Mouse (Mus musculus): ENCODE data around the gene Trmt10a. TPM values are rescaled to one million over a fixed set of nuclear protein-coding genes. Genes with fewer than 3 reads are reported as not detected.
A peak's percentile ranks its signal among the peaks of the same experiment; 100 is the strongest.

Trmt10a gene
- 2.1 and 2.2 TPM in 2 replicates for polyA plus RNA-seq (2012; rRNA removed)

GRCm38 (mm10) chr3:138143315-138144059, at the start of gene Trmt10a:
Trmt10a (plus strand) TSS chr3:138143448.
- no peaks in the 10 kb centered on the region for H3K27me3 ChIP-seq (ENCODE audit: control insufficient read depth, insufficient read depth, low read length)
- peak within 1 kb of the TSS; percentile 93 for H3K27ac ChIP-seq (ENCODE audit: control insufficient read depth, insufficient read depth, low read length)
- under 1% methylated on average over 70 of the region's 70 CpGs for WGBS
- H3K4me3 ChIP-seq (ENCODE audit: control insufficient read depth, insufficient read depth, low read length) = peak within 1 kb of the TSS; percentile 85
- no peaks in the 10 kb centered on the region for H3K36me3 ChIP-seq (ENCODE audit: control insufficient read depth, insufficient read depth, low read length)
- TF ChIP-seq POLR2A (IDR thresholded peaks at IDR 0.05; ENCODE audit: control insufficient read depth, extremely low read depth, insufficient read depth, low read length, poor library complexity) (peak; percentile 86), CTCF (IDR thresholded peaks at IDR 0.05; ENCODE audit: borderline replicate concordance, control insufficient read depth, extremely low read depth, insufficient read depth, low read length, poor library complexity) (peak; percentile 58; the same call in 1 of the 2 replicates)
- H3K4me1 ChIP-seq (replicated peaks; ENCODE audit: control insufficient read depth, insufficient read depth, low read length) = no peaks in the 10 kb centered on the region
- DNase-seq = peak; percentile 96

DNA sequence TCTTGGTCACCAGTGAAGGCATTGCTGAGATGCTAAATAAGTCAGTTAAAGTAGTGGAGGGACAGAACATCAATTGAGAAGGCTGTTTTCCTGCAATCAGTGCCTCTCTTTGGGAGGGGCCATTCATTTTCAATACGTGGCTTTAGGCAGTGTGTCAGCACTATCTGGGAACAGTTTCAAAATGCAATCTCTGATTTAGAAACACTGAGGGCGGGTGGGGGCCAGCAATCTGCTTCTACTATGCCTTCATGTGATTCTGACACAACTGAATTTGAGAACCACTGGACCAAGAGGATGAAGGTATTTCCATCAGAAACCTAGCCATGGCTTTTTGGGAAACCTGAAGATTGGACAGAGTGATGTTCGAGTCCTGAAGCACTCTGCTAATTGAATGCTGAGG, 47.9 kb upstream of the Trmt10a start:
- TF ChIP-seq CTCF (IDR thresholded peaks at IDR 0.05; ENCODE audit: borderline replicate concordance, control insufficient read depth, extremely low read depth, insufficient read depth, low read length, poor library complexity) = no peak
- no peak for TF ChIP-seq POLR2A (IDR thresholded peaks at IDR 0.05; ENCODE audit: control insufficient read depth, extremely low read depth, insufficient read depth, low read length, poor library complexity)
- H3K4me1 ChIP-seq (replicated peaks; ENCODE audit: control insufficient read depth, insufficient read depth, low read length) = no peaks in the 10 kb centered on the region
- 87% methylated on average over 3 of the region's 3 CpGs for WGBS
- no peaks in the 10 kb centered on the region for H3K36me3 ChIP-seq (ENCODE audit: control insufficient read depth, insufficient read depth, low read length)
- H3K4me3 ChIP-seq (ENCODE audit: control insufficient read depth, insufficient read depth, low read length) = no peak overlapping the region
- H3K27ac ChIP-seq (ENCODE audit: control insufficient read depth, insufficient read depth, low read length) = no peak overlapping the region
- no peaks in the 10 kb centered on the region for H3K27me3 ChIP-seq (ENCODE audit: control insufficient read depth, insufficient read depth, low read length)
- DNase-seq = no peak

- no peak for DNase-seq
- TF ChIP-seq POLR2A (IDR thresholded peaks at IDR 0.05; ENCODE audit: control insufficient read depth, extremely low read depth, insufficient read depth, low read length, poor library complexity) = no peak
Measured at GRCm38 (mm10) chr3:138095718-138096117, 47.5 kb upstream of the Trmt10a start.

DNA sequence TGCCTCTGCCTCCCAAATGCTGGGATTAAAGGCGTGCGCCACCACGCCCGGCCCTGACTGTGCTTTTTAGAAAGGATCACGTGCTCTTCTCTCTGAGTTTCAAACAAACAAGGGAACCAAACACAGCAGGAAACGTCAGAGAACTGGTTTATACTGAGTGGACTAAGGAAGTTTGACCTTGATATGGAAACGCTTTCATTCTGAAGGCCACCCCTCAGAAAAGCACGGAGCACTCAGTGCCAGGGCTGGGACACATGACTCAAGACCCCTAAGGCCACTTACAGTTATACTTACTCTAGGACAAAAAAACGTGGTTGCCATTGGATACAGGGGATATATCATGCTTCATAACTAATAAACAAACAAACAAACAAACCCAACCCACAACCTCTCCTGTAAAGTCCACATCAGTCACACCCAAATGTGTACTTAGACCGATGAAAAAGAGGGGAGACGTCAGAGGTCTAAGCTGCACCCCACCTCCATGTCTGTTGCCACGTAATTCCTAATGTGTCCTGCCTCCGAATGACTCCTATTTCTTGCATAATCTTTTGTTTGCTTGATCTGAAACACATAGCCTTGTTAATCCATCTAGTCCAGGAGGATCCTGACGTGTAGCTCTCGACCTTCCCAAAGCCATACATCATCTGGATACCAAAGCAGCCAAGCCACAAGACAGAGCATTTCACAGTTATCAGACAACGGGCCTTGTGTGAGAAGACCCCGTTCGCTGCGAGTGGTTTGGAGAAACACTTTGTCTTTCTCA, 46.8 kb upstream of the Trmt10a start:
- Histone ChIP-seq H3K4me3 (ENCODE audit: control insufficient read depth, insufficient read depth, low read length) (no peak overlapping the region), H3K36me3 (ENCODE audit: control insufficient read depth, insufficient read depth, low read length) (no peaks in the 10 kb centered on the region), H3K4me1 (replicated peaks; ENCODE audit: control insufficient read depth, insufficient read depth, low read length) (no peaks in the 10 kb centered on the region), H3K27ac (ENCODE audit: control insufficient read depth, insufficient read depth, low read length) (no peak overlapping the region), H3K27me3 (ENCODE audit: control insufficient read depth, insufficient read depth, low read length) (no peaks in the 10 kb centered on the region)
- DNase-seq = no peak
- TF ChIP-seq POLR2A (IDR thresholded peaks at IDR 0.05; ENCODE audit: control insufficient read depth, extremely low read depth, insufficient read depth, low read length, poor library complexity) = no peak
- no peak for TF ChIP-seq CTCF (IDR thresholded peaks at IDR 0.05; ENCODE audit: borderline replicate concordance, control insufficient read depth, extremely low read depth, insufficient read depth, low read length, poor library complexity)
- 95% methylated on average over 19 of the region's 19 CpGs for WGBS

More at GRCm38 (mm10) chr3:138095718-138096117, 47.5 kb upstream of the Trmt10a start:
- H3K27me3 ChIP-seq (ENCODE audit: control insufficient read depth, insufficient read depth, low read length) = no peaks in the 10 kb centered on the region
- H3K36me3 ChIP-seq (ENCODE audit: control insufficient read depth, insufficient read depth, low read length) = no peaks in the 10 kb centered on the region
- WGBS = 90% methylated on average over 10 of the region's 10 CpGs
- H3K4me3 ChIP-seq (ENCODE audit: control insufficient read depth, insufficient read depth, low read length) = no peak overlapping the region
- H3K27ac ChIP-seq (ENCODE audit: control insufficient read depth, insufficient read depth, low read length) = no peak overlapping the region; the same call in 1 of the 2 replicates
- H3K4me1 ChIP-seq (replicated peaks; ENCODE audit: control insufficient read depth, insufficient read depth, low read length) = no peaks in the 10 kb centered on the region

DNA sequence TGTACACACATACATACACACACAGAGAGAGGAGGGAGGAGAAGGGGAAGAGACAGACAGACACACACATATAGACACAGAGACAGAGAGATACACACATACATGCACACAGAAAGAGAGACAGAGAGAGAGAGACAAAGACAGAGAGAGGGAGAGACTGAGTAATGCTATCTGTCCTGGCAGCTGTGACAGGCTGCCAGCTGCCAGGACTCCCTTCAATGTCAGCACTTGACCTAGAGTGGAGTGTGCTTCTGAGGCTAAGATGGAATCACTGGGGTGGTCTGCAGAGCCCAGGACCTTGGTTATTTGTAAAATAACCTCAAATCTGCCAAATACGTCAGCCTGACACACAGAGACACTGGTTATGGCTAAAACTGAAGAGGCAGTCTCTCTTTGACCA, 45.5 kb upstream of the Trmt10a start:
- no peak overlapping the region for H3K4me3 ChIP-seq (ENCODE audit: control insufficient read depth, insufficient read depth, low read length)
- TF ChIP-seq CTCF (IDR thresholded peaks at IDR 0.05; ENCODE audit: borderline replicate concordance, control insufficient read depth, extremely low read depth, insufficient read depth, low read length, poor library complexity) = no peak
- TF ChIP-seq POLR2A (IDR thresholded peaks at IDR 0.05; ENCODE audit: control insufficient read depth, extremely low read depth, insufficient read depth, low read length, poor library complexity) = no peak
- WGBS = 100% methylated on average over 1 of the region's 1 CpGs
- H3K4me1 ChIP-seq (replicated peaks; ENCODE audit: control insufficient read depth, insufficient read depth, low read length) = no peaks in the 10 kb centered on the region
- H3K27me3 ChIP-seq (ENCODE audit: control insufficient read depth, insufficient read depth, low read length) = no peaks in the 10 kb centered on the region
- H3K36me3 ChIP-seq (ENCODE audit: control insufficient read depth, insufficient read depth, low read length) = no peaks in the 10 kb centered on the region
- no peak for DNase-seq
- no peak overlapping the region for H3K27ac ChIP-seq (ENCODE audit: control insufficient read depth, insufficient read depth, low read length)

DNA sequence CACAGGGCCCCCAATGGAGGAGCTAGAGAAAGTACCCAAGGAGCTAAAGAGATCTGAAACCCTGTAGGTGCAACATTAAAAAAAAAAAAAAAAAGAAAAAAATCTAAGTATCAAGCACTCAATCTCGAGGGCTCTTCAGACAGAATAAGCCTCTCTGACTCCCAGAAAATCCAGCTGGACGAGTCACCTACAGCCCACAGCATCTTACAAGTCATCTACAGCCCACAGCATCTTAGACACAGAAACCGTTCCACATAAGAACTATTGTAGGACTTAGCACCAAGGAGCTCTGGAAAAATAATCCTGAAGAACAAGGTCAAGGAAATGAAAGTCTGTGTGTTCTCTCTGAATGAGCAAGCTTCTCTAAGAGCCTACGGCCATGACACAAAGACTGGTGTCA, 41.3 kb upstream of the Trmt10a start:
- no peak overlapping the region for H3K27ac ChIP-seq (ENCODE audit: control insufficient read depth, insufficient read depth, low read length)
- no peak overlapping the region for H3K4me3 ChIP-seq (ENCODE audit: control insufficient read depth, insufficient read depth, low read length)
- TF ChIP-seq POLR2A (IDR thresholded peaks at IDR 0.05; ENCODE audit: control insufficient read depth, extremely low read depth, insufficient read depth, low read length, poor library complexity) = no peak
- TF ChIP-seq CTCF (IDR thresholded peaks at IDR 0.05; ENCODE audit: borderline replicate concordance, control insufficient read depth, extremely low read depth, insufficient read depth, low read length, poor library complexity) = no peak
- no peaks in the 10 kb centered on the region for H3K4me1 ChIP-seq (replicated peaks; ENCODE audit: control insufficient read depth, insufficient read depth, low read length)
- no peaks in the 10 kb centered on the region for H3K27me3 ChIP-seq (ENCODE audit: control insufficient read depth, insufficient read depth, low read length)
- 92% methylated on average over 4 of the region's 4 CpGs for WGBS
- no peak for DNase-seq
- no peaks in the 10 kb centered on the region for H3K36me3 ChIP-seq (ENCODE audit: control insufficient read depth, insufficient read depth, low read length)

All from thymus, adult 2 months (tissue).